Mouse (Mus musculus) heart, embryonic 15.5 days (tissue): Measurements from ENCODE around the gene Rfc3. TPM values are rescaled to one million over a fixed set of nuclear protein-coding genes. Genes with fewer than 3 reads are reported as not detected.

Source experiments
- polyA plus RNA-seq: library from polyadenylated mRNA; unstranded; fragments of >200 nt; fragmentation: Nextera tagmentation; extraction: Ambion mirVana; gene quantifications from 2 replicates; pipeline ENCODE4 v1.2.1, GENCODE M21; 2015

The Rfc3 gene
- polyA plus RNA-seq, 1 experiment from 2014 or later, result 38.7 TPM

Other genes with a start within 250 kb of the Rfc3 start
- gene Gm42906, start 223.1 kb downstream of the Rfc3 start, polyA plus RNA-seq, result 0.38 and 0.46 TPM in 2 replicates
- not detected in 2 replicates for gene Vmn2r18, start 45.2 kb downstream of the Rfc3 start, polyA plus RNA-seq